Mouse (Mus musculus) kidney, adult 2 months (tissue): Measurements from ENCODE around the gene Col8a2.
A peak's percentile ranks its signal among the peaks of the same experiment; 100 is the strongest.

ENCODE experiments used
- CTCF ChIP-seq: fragments of 200-500 bp; conservative IDR thresholded peaks from 2 replicates; pipeline ENCODE4 v1.5.1; 2011; ENCODE audit warnings: low read depth, mild to moderate bottlenecking, control low read depth, low read length, moderate library complexity, mixed read lengths; ENCODE audit not compliant: insufficient read depth, insufficient read length
- POLR2A ChIP-seq: fragments of 200-500 bp; IDR thresholded peaks from one replicate; pipeline ENCODE4 v1.6.1; 2011; ENCODE audit warnings: low read depth, low read length, control low read depth

- TF ChIP-seq POLR2A (no peak), CTCF (peak; percentile 79)
Observed at GRCm38 (mm10) chr4:126309922-126310309, 23.3 kb downstream of the Col8a2 start.
